Mouse (Mus musculus) kidney, adult 2 months (tissue): ENCODE measurements around the gene Ttc7b.

Source experiments
- CTCF ChIP-seq: fragments of 200-500 bp; conservative IDR thresholded peaks from 2 replicates; pipeline ENCODE4 v1.5.1; 2011; ENCODE audit warnings: low read depth, mild to moderate bottlenecking, control low read depth, low read length, moderate library complexity, mixed read lengths; ENCODE audit not compliant: insufficient read depth, insufficient read length
- POLR2A ChIP-seq: fragments of 200-500 bp; IDR thresholded peaks from one replicate; pipeline ENCODE4 v1.6.1; 2011; ENCODE audit warnings: low read depth, low read length, control low read depth

DNA sequence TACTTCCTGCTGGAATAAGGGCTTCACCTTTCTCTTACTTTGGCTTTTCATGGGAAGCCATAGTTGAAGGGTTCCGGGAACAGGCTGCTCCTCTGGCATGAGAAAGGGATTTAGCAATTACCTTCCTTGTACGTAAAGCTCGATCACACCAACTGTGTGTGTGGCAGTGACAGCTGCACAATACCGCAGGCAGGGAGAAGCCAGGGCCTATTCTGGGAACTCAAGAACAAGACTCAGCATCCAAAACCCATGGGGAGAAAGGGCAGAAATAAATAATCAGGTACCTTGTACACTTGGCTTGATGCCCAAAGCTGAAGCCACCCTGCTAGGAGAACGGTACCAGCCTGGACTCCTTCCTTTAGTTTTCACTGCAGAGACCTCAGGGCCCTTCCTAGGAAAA lies 128.2 kb downstream of the Ttc7b start:
- TF ChIP-seq CTCF: no peak
- TF ChIP-seq POLR2A: no peak
